Mouse (Mus musculus): Measurements from ENCODE around the gene Hexdc.

The Hexdc gene

DNA sequence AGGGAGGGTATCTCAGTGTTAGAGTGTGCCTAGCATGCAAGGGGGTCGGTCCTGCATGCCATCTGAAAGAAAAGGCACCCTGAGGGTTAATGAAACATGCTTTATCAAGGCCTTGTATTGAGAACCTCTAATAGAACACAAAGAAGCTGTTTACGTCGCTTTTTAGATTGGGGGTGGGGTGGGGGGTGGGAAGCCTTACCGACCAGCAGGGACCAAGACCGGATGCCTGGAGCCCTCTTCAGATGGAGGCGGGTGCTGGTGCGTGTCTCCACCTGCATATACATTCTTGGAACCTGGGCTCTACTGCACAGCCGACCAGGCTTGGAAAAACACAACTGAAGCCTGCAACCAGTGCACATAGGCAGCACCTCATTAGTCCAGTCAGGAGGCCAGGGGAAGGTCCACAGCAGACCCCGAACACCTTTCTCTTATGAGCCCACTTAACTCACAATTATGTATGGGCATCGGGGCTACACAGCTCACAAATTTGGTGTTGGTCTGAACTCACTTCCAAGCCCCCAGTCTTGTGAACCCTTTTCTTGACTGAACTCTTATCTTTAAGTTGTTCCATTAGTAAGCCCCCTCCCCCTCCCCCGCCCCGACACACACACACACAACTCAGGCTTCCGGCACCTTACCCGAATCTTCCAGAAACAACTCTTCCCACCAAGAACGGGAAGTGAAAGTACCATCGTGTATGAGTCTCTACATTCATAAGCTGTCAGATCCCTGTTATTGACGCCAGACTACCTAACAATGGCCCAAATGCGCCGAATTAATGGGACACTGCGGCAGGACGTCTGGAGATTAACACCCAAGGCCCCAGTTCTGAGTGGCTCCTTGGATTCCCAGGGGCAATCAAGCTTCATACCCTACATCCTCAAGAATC, 24.1 kb downstream of the Hexdc start:
- DNase-seq (ENCODE audit: low read depth, low spot score), result no peak

GRCm38 (mm10) chr11:121229018-121229439, 24.8 kb downstream of the Hexdc start, which contains the start of gene Cybc1:
Cybc1 (minus strand) TSS chr11:121229322.
- peak; percentile 90 for DNase-seq (ENCODE audit: low read depth, low spot score)

DNA sequence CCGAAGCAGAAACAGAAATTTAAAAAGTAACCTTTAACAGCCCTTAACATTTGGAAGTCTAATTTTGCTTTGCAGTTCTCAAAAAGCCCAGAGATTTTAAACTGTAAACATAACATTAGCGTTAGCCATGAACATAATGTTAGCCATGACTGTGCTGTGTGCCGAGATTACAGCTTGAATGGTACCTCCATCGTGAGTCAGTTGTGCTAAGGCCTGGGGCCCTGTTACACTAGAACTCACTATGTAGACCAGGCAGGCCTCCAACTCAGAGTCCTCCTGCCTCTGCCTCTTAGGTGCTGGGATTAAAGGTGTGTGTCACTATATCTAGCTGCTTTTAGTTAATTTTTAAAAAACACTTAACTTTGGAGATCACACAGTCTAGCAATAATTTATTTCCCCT, 27.0 kb downstream of the Hexdc start:
- no peak for DNase-seq (ENCODE audit: low read depth, low spot score)

DNA sequence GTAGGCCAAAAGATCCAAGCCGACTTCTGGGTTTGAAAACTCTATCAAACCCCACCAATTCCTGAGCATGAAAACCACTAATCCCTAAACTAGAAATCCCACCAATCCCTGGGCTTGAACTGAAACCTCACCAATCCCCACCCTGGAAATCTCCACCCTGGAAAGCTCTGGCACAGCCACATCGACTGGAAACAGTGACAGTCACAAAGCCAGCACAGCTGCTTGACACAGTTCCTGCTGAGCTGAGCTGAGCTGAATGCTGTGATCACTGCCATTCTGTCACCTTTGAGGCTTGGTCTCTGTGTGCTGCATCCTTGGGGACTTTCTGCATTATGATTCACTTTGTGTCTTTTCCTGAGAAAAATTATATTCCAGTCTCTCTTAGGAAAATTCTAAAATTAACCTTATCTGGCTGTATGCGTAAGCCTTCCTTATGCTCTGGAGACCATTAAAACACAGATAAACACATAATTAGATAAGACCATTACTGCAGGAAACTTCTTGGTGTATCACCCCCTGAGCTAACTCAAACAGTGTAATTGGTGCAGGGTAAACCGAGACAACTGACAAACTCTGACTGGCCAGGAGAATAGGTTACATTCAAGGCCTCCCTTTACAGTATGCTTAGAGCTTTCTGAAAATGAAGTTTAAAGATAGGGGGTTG, 27.5 kb downstream of the Hexdc start:
- no peak for DNase-seq (ENCODE audit: low read depth, low spot score)

- no peak for DNase-seq (ENCODE audit: low read depth, low spot score)
Observed at GRCm38 (mm10) chr11:121232706-121233105, 28.5 kb downstream of the Hexdc start.

- DNase-seq (ENCODE audit: low read depth, low spot score), result peak; percentile 77
Observed at GRCm38 (mm10) chr11:121235475-121236238, 31.4 kb downstream of the Hexdc start.

GRCm38 (mm10) chr11:121236564-121237344, 32.5 kb downstream of the Hexdc start, which contains the start of gene Narf:
Narf (plus strand) TSS chr11:121237253.
- peak; percentile 100 for DNase-seq (ENCODE audit: low read depth, low spot score)

- DNase-seq (ENCODE audit: low read depth, low spot score), result peak; percentile 52
Observed at GRCm38 (mm10) chr11:121237345-121238128, 33.3 kb downstream of the Hexdc start.

DNA sequence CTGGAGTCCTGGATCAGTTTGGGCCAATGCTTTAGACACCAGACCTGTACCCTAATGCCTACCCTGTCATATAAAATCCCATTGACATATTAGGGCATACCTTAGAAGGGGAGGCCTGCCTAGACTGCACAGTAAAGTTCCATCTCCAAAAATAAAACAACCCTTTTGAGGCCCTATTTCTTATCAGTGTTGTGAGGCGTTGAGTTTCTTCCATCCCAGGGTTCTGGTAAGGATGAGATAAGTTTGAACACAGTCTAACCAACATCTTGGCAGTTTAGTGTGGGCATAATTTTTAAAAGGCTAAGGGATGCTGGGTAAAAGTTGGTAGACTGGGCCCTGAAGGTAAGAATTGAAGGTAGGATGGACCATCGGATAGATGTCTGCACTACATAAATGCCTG, 35.4 kb downstream of the Hexdc start:
- DNase-seq (ENCODE audit: low read depth, low spot score), result no peak

DNA sequence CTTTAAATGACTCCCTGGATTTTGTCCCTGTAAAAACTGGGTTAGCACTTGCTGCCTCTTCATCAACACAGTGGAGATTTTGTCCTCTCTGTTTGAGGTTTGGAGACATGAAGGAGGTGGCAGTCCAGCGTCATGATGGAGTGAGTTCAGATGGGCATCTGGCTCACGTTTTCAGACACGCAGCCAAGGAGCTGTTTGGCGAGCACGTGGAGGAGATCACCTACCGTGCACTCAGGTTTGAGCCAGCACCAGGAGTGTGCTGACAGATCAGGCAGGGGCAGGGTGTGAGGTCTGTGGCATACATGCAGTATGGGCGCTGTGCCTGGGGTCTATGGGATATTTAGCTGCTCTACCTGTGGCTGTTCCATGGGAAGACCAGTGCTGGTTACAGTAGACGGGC, 46.0 kb downstream of the Hexdc start:
- DNase-seq (ENCODE audit: low read depth, low spot score), result no peak

DNA sequence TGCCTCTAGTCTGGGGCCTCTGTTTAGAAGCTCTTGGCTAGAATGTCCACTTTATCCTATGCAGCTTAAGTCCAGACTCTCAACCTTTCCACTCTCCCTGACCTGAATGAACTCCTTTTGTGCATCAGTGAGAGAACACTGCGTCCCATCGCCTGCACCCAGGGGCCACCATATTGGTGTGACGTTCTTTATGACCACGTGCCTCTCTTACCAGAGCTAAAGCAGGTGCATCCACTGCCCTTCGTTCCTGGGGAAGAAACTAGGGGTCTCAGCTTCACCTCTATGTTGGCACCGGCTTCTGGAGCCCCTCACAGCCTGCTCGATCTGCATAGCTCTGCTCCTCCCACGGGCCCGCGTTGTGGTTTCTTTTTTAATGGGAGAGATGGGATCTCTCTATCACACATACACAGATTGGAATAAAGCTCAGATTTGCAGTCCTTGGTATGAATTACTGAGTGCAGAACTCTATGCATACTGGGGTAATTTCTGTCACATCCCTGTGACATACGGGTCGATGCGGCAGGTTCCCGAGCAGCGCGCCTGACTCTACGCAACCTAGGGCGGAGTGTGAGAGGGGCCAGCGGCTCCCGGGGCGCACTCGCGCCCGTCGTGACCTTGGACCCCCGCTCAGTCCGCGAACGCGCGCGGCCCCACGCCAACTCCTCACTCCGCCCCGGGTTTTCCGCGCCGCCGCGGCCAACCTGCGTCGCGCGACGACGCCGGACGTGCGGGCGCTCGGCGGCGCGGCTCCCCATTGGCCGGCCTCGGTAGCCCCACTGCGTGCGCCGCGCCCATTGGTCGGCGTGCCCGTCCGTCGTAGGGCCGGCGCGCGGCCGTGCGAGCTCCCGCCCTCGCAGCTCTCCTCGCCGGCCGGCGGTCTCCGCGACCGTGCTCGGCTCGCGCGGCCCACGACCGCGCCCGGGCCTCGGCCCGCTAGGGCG, 55.2 kb downstream of the Hexdc start, which contains the start of gene Foxk2:
Foxk2 (plus strand) TSS at position 831 of the 941 bp plus-strand sequence.
- peak; percentile 94 for DNase-seq (ENCODE audit: low read depth, low spot score)

- peak; percentile 32 for DNase-seq (ENCODE audit: low read depth, low spot score)
Observed at GRCm38 (mm10) chr11:121260211-121260906, 56.1 kb downstream of the Hexdc start.

DNA sequence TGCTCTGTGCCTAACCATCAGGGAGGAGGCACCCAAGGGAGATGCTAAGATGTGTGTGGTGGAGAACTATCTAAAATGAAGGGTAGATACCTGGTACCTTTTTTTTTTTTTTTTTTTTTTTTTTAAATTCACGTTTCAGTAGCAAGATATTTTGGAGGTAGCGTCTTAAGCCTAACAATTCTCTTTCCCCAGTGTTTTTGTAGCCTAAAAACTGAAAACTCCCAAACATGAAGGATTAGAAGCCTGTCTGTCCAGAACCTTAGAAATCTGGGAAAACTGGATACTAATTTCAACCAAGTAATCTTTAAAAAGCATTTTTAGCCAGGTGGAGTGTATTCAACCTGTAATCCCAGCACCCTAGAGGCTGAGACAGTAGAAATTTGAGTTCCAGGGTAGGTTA, 56.8 kb downstream of the Hexdc start:
- no peak for DNase-seq (ENCODE audit: low read depth, low spot score)

All from ZHBTc4 (cell line).